Mouse (Mus musculus) right cerebral cortex, postnatal 25 days (tissue): ENCODE measurements around the gene Rgl1.

Experiments used
- DNase-seq: peaks from one replicate; pipeline ENCODE4 v3.0.0; 2022

The Rgl1 gene

DNA sequence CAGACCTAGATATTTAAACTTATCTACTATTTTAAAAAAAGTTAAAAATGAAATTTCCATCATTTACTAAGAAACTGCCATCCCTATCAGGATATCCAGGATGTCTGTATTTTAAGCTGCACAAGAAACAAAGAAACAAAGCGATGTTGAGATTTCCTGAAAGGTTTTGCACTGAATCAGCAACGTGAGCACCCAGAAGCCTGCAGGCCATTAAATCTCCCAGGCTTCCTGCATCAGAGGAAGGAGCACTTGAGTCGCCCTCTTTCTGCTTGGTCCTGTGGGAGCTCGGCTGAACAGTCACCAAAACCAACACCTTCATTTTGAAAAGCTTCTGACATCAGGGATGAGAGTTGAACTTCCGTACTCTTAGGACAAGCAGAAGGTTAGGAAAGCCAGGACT lies 187.2 kb downstream of the Rgl1 start:
- DNase-seq, result no peak

DNA sequence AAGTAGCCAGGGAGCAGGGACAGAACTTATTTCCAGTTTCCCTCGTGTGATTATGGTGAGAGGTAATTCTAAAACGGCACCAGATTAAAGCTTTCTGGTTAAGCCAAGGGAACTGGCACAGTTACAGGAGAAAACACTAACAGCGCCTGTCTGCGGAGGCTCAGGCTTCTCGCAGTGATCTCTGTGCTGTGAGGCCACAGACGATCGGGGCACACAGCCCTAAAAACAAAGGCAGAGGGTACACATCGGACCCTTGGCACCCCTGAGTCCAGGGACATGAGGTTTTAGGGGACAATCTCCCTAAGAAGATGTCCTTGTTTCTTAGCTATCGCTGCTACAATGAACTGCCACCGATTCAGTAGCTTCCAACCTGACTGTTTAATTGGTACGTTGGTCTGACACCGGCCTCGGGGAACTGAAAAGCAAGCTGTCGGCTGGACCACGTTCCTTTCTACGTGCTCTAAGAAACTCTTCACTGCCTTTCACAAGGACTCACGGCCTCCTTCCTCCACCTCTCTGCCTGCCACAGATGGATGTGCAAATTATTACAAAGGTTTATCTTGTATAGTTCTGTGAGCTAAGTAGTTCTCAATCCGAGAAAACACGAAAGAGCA lies 187.9 kb downstream of the Rgl1 start:
- no peak for DNase-seq

DNA sequence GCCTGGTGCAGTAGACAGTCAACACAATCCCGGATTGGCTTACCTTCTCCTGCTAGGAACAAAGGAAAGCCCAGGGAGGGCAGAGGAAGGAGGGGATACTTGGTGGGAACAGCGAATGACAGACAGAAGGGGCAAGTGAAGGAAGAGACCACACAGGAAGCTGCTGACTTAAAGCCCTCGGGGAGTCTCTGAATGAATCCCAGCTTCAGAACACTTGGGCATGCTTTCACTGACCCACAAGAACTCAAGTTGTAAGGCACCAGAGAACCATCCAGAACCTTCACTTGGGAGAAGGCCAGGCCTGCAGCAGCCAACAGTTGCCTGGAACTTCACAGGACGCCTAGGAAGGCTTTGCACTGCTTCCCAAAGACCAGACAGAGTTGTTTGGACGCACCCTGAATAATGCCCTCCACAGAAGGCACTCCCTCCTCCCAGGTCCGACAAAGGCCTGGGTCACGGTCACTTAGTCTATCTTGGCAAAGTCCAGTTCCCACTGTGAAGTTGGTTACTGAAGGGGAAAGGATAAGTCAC lies 189.5 kb downstream of the Rgl1 start:
- DNase-seq, result no peak

DNA sequence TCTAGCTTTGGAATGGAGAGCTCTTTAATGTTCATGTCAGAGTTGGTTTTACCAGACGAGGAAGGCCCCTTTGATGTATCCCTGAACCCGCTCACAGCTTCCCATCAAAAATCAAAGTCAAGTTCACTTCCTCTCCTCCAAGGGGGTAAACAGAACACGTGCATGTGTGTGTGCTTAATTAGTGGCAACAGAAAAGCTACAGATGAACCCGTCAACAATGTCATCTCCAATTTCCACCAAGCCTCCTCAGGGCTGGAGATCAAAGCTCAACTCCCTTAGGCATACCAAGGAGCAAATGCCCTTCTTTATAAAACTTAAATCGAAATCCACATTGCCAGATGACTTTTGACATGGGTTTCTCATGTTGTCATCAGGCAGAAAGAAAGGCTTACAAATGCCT lies 191.1 kb downstream of the Rgl1 start:
- no peak for DNase-seq

DNA sequence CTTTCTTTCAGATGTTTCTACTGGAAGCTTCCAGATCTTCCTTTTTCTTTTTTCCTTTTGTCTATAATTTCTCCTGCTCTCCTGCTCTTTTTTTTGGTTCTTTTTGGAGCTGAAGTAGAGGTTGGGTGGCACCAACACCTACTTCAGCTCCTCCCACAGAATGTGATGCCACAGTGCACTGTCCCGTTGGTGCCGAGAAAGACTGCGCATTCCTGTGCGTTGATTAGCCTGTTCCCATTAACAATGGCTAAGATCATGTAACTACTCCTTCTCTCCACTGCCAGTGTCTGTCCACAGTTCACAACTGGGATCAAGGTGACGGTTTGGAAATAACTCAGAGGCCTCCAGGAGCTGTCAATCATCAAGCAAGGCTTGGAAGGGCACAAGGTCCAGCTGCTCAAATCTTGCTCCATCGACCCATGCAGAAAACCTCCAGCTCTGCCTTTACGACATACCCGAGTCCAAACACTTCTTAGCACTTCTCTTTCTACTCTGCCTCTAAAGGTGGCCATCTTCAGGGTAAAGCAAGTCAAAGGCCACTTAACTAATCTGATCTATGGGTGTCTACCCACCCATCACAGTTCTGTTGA lies 192.6 kb downstream of the Rgl1 start:
- DNase-seq, result no peak

DNA sequence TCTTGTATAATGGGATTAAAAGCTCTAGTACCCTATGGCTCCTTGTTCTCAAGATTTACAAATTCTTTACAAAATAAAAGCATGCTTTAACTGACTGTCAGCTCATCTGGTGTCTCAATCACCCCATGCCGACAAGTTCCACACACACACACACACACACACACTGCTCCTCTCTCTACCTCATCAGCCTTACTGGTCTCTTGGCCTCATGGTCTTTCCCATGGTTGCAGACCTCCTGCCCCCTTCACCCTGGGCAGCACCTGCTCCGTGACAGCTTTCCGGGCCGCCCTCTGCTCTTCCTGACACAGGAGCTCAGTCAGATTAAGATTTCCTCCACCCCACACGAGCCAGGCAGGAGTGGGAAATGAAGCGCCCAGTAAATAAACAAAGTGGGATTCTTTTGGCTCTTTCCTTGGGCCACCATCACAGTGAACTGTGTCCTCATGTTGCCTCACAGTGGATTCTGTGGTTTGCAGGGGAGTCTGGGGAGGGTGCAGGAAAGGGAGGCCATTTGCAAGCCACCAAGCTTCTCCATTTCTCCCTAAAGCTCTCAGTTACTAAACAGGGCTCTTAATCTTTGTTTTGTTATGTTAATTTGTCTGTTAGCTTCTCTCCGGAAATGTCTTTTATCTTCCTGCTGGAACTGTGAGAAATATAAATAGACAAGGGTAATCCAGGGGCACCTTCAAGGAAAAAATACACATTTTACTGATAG lies 193.2 kb downstream of the Rgl1 start:
- no peak for DNase-seq

DNA sequence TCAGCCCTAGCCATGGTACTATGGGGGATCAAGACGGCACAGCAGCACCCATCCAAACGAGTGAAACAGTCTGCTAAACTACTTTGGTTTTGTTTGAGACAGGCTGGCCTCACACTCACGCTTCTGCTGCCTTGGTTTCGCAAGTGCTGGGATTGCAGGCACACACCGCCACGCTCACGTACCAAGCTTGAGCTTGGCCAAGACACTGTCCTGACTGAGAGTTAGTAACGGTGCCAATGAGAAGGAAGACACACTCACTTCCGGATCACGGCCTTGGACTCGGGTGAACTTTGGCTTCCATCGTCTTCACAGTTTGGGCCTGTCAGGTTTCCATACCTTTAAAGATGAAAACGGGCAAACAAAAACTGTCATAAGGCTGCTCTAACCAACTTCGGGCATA lies 194.8 kb downstream of the Rgl1 start:
- no peak for DNase-seq

DNA sequence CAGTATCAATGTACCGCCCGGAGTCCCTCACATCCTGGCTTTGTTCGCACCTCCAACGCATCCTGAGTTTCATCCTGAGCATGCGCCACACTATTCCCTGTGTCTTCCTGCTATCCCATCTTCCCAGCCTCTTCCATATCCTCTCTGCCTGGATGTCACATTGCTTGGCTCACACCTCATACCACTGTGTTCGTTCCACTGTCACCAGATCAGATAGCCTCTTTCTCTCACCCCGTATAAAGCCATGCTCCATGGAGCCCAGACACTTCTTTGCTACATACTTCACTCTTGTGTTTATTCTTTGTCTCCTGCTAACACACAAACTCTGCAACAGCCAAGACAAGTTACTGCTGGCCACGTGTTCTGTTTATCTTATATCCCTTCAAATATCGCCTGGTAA lies 195.5 kb downstream of the Rgl1 start:
- DNase-seq, result no peak

DNA sequence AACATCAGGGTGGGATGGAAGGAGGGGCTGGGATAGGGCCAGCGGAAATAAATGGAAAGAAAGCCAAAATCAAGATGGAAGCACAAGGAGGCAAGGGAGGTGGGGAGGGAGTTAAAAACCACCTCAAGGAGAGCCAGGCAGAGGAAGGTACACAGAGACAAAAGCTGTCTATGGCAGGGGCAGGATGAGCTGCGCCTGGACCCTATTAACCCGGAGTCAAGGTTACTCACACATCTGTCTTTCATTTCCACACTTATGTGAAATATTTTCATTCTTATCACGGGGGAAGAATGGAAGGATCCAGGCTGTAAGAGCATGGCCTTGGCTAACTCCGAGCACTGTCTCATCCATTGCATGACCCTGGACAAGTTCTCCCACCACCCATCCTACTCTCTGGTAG lies 202.9 kb downstream of the Rgl1 start:
- no peak for DNase-seq

DNA sequence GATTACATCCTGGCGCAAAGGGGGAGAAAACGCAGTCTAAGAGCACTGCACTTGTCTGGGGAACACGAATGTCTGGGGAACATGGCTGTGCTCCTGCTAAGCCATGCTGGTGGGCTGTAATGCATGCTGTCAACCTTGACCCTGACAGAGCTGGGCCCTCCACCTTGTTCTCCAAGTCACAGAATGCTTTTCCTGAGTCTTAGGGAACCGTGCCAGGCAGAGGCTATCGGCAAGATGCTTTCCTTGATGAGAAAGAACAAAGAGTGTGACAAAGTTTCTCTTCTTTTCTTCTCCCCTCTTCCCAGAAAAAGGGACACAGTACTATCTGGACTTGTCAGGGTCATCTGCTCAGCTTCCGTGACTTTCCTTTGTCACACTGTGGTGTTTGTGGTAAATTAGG lies 203.3 kb downstream of the Rgl1 start:
- DNase-seq, result no peak

DNA sequence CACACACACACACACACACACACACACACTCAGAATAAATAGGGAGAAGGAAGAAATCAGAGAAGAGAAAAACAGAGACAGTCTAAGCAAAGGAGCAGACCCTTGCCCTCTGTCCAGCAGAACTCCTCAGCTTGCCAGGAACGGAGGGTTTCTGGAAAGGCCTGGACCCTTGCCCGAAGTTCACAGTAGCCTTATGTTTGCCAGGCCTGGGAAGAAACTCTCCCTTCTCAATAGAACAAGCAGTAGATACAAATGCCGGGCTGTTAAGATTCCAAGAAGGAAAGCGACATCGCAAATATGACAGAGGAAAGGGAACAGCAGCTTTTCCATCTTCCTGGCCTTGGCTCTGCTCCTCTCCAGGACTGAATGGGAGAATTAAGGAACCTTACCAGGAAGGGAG lies 205.7 kb downstream of the Rgl1 start:
- DNase-seq, result no peak

DNA sequence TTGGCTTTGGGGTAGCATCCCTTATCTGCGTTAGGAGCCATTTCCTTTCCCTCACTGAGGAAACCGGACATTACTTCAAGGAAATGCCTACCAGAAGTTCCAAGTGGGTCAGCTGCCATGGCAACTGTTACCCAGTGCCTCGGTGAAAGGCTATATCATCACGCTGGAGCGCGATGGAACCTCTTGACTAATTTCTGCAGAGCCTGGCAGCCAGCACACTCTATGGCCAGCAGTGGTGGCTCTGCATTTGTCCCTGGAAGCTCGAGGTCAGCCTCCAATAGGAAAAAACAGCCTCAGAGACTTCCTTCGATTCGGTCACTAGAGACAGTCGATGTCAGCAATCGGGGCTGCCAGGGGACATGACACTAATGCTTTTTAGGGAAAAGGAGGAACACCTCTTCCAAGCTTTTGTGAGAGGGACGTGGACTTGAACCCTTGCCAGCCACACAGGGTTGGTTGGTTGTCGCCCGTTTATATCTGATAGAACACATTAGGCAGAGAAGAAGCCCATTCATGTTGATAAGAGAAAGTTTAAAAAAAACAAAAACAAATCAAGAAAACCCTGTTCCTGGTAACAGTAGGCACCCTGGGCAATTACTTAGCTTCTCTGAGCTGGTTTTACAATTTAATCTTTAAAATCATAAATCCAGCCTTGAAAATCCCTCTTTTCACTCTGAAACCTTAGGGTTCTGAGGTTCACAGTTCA lies 209.4 kb downstream of the Rgl1 start:
- DNase-seq, result no peak

DNA sequence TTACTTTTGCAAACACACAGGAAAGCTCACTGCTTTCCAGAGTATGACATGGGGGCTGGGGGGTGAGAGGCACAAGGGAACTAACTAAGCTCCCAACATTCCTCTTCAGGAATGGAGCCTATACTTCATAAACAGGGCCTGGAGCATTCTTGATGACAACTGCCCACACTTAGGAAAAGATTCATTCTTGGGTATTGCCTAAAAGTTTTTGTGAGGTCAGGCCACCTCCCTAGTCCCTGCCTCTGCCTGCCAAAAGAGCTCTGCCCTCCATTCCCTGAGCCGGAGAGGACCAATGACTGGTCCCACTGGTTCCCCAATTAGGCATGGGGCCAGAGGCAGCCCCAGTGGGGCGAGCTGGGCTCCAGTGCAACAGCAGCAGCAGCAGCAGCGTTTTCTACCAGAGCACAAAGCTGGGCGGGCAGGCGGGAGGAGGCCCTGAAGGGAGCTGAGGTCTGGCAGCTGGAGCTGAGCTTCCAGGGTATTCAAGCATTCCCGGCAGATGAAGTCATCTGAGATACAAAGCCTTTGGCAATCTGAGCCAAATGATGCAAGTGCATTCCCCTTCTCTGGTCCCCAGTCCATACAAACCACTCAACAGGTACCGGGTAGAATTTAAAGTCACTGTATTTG lies 210.1 kb downstream of the Rgl1 start:
- DNase-seq, result no peak

DNA sequence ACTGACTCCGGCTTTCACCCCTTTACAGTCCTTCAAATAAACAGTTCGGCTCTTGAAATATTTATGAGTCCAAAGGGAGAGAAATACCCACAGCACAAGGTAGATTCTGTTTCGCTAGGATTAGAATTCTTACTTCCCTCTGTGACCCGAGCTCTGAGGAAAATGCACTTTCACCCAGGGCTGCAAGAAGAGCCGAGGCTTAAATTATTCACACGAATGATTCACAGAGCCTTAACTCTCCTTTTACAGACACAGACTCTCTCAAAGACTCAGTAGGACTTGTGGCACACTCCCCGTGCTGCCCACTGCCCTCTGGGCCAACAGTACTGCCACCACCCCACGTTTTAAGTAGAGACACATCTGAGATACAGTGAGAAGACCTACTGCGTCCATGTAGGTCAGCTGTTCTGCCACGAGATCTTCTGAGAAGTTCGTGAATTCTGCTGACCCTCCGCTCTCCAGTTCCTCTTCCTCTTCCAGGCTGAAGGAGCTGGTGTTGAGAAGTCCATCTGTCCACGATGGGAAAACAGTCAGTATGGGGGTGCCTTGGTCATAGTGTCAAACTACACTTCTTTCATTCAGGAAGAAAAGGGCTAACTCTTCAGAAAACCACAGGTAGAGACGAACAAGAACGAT lies 212.1 kb downstream of the Rgl1 start:
- no peak for DNase-seq

DNA sequence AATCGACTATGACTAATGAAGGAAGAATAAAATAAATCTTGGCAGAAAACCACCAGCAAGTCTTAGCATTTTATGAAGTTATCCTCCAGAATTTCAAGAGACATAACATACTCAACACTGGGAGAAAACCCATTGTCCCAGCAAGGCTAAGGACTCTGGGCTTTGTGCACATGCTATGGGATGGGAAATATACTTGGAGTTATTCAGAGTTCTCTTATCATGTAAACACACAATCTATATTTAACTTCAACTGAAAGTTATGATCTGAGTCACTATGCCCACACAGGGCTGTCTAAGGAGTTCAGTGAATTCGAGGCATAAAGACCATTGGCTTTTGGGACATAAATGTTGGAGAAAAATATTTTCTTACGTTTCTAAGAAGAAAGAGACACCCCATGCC lies 215.2 kb downstream of the Rgl1 start:
- no peak for DNase-seq

DNA sequence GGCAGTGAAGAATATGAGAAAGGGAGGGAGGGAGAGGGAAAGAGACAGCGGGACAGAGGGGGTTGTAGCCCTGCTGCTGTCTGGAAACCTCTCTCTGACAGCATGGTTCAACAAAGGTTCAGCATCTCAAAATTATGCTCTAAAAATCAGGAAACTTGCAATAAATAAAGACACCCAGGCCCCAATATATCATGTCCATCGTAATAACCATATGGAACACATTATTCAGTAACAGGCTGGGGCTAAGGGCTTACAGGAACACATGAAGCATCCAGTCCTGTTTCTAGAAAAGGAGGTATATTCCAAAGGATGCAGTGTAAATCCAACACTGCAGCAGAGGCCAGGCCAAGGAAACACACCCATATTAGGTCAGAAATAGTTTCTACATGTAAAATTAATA lies 215.6 kb downstream of the Rgl1 start:
- DNase-seq, result no peak

DNA sequence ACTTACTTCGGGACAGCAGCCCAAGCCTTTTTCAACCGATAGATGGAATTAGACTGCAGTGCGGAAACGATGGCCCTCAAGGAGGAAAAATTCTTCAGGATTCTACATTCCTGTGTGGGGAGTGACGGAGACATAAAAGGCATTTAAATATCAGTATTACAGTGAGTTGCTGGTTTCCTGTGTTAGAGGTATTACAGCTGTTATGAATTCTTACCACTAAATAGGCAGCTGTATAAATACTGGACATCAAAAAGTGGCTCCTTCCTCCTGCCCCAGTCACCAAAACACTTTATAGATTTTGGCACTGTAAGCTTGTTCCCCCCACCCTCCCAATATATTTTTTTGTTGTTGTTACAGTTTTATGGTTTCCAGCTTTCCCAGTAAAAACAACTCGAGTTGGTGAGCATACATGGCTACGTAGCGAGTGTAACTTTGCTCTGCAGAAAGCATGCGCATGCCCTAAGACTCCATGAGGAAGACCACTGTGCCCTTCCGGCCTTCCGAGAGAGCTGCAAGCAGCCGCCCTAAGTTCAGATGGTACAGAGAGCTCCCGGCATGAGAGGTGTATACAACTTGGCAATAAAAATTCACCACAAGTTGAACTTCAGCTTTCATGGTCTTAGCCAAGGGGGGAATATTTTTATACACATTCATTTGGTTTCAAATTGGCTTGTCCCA lies 217.0 kb downstream of the Rgl1 start:
- no peak for DNase-seq

DNA sequence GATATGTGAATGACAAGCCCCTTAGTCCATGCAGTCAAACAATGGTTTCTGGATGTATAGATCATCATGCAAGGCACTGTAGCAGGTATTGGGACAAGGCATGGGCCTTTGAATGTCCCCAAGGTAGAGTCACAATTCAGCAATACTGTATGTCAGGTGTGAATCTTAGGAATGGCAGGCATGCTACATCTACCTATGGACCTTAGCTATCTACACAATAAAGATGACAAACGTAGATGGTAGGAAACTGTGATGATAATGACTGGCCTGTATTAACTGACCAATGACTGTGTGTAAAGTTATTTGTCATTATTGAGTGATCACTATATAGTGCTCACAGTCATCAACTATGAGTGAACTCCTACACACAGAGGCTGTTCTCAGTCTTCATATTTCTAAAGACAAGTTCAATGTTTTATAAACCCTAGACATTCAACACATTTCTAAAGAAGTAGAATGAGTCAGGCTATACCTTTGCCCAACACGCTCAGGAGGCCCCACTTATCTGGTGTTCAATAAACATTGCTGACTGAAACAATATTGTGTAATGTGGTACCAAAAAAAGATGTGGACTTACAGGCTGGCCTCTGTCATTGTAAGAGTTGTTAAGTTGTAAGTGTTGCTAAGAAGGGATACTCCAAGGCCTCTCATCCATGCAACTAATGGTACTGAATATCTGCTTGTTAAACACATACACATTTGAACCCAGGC lies 222.5 kb downstream of the Rgl1 start:
- no peak for DNase-seq

DNA sequence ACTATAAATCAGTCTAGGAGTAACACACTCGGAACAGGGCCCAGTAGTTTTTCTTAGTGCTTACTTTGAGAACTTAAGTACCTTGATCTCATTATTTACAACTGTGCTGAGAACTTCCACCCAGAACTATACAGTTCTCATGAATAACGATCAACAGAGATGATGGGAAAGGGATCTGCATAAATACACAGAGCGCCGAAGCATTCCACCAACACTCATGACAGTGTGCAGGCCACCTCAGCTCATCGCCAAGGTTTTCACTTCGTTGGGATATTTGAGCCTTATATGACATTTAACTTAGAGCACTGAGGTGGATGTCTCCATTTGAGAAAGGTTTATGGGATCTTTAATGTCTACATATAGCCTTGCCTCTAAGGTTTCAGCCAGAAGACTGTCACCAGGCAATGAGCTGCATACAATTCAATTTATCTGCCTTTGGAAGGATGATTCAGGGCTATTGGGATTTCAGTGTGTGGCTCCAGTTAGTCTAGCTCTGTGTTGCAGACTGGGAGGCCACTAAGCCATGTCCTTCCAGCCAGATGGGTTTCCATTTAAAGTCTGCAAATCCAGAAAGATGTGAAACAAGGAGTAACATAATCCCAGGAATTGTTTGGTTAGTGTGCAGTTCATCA lies 223.3 kb downstream of the Rgl1 start:
- no peak for DNase-seq

DNA sequence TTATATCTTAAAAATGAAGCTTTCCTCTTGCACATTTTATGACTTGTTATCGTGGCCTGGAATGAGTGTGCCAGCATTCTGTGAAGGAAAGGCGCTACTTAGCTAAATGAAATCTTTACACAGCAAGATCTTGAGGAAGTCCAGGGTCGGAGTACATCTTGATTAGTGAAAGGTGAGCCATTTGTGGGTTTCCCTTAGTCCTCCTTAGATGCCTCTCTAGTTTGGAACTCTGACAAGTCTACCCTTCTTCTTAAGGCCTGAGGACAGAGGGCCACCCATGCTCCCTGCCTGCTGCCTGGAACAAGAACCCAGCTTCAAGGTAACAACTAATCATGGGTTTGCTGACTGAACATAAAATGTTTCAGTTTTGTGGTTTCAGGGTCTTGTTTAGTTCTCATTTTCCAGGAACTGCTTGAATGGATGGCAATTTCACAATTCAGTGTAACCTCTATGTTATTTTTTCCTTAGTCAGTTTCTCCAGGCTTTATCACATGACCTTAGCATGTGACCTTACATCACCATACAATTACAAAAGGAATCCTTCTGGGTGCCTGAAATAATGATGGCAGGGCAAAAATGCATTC lies 225.8 kb downstream of the Rgl1 start:
- no peak for DNase-seq

DNA sequence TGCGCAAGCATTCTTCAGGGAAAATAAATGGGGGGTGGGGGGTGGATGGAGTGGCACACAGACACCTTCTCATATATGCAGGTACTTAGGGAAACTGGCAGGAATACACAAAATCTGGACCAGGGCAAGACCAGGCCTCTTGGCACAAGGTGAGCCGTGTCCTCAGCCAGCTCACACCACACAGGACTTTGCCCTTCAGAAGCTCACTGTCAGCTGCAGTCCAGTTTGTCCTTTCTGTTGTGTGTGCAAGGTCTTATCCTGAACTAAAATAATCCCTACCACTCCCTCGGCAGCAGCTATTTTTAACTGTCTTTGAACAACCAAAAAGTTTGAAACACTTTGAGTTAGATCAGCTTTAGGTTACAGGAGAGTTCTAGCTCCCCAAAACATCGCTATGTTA lies 227.3 kb downstream of the Rgl1 start:
- no peak for DNase-seq
